Mouse (Mus musculus) heart, adult 2 months (tissue): ENCODE data around the gene 4930539E08Rik.

Source experiments
- CTCF ChIP-seq: fragments of 200-600 bp; IDR thresholded peaks from 2 replicates; pipeline ENCODE4 v1.8.1; 2022; ENCODE audit warnings: antibody characterized with exemption, mild to moderate bottlenecking, moderate library complexity
- EP300 ChIP-seq: fragments of 200-500 bp; IDR thresholded peaks from 2 replicates; pipeline ENCODE4 v1.6.1; 2011; ENCODE audit warnings: low read depth, low read length, control low read depth; ENCODE audit not compliant: insufficient read depth
- POLR2A ChIP-seq: fragments of 200-500 bp; IDR thresholded peaks from 2 replicates; pipeline ENCODE4 v1.6.1; 2011; ENCODE audit warnings: mild to moderate bottlenecking, low read depth, low read length, control low read depth; ENCODE audit not compliant: insufficient read depth

GRCm38 (mm10) chr17:28944481-28944880, 29.4 kb upstream of the 4930539E08Rik start:
- TF ChIP-seq EP300 (no peak), CTCF (no peak), POLR2A (no peak)
